Mouse (Mus musculus): Measurements from ENCODE around the gene Fsip1. TPM values are rescaled to one million over a fixed set of nuclear protein-coding genes. Genes with fewer than 3 reads are reported as not detected.
"Not testable (repeated sequence)": the region's sequence is repeated elsewhere in the genome, so short reads cannot be mapped to it uniquely, and the experiment has no call there.

Gene Fsip1
- total RNA-seq, 2 experiments from 2014 or later = 0.23 TPM; not detected in 1

GRCm38 (mm10) chr2:118174558-118175383 is 82.0 kb downstream of the Fsip1 start:
- no peak for DNase-seq

GRCm38 (mm10) chr2:118168225-118168624 is 88.5 kb downstream of the Fsip1 start:
- no peak for DNase-seq

- DNase-seq = no peak
Observed at GRCm38 (mm10) chr2:118167731-118168130, 89.0 kb downstream of the Fsip1 start.

- DNase-seq = no peak
Observed at GRCm38 (mm10) chr2:118165691-118166090, 91.1 kb downstream of the Fsip1 start.

- no peak for DNase-seq
Observed at GRCm38 (mm10) chr2:118164137-118164536, 92.6 kb downstream of the Fsip1 start.

- no peak for DNase-seq
Observed at GRCm38 (mm10) chr2:118162486-118162885, 94.3 kb downstream of the Fsip1 start.

GRCm38 (mm10) chr2:118160991-118161390 is 95.8 kb downstream of the Fsip1 start:
- no peak for DNase-seq

- no peak for DNase-seq
Observed at GRCm38 (mm10) chr2:118160547-118160946, 96.2 kb downstream of the Fsip1 start.

GRCm38 (mm10) chr2:118159126-118159525 is 97.6 kb downstream of the Fsip1 start:
- no peak for DNase-seq

- DNase-seq = no peak
Observed at GRCm38 (mm10) chr2:118158095-118158494, 98.7 kb downstream of the Fsip1 start.

GRCm38 (mm10) chr2:118149855-118150563 is 106.8 kb downstream of the Fsip1 start:
- peak; percentile 88 for DNase-seq

- DNase-seq = no peak
Observed at GRCm38 (mm10) chr2:118148321-118149142, 108.2 kb downstream of the Fsip1 start.

- DNase-seq = not testable (repeated sequence)
Observed at GRCm38 (mm10) chr2:118147749-118148148, 109.0 kb downstream of the Fsip1 start.

GRCm38 (mm10) chr2:118141651-118142050 is 115.1 kb downstream of the Fsip1 start:
- DNase-seq = no peak

GRCm38 (mm10) chr2:118139261-118139660 is 117.5 kb downstream of the Fsip1 start:
- DNase-seq = no peak

- no peak for DNase-seq
Observed at GRCm38 (mm10) chr2:118137776-118138175, 119.0 kb downstream of the Fsip1 start.

- DNase-seq = no peak
Observed at GRCm38 (mm10) chr2:118137071-118137470, 119.7 kb downstream of the Fsip1 start.

GRCm38 (mm10) chr2:118128313-118128712 is 128.5 kb downstream of the Fsip1 start:
- DNase-seq = no peak

- DNase-seq = no peak
Observed at GRCm38 (mm10) chr2:118127516-118128288, 129.1 kb downstream of the Fsip1 start.

GRCm38 (mm10) chr2:118125943-118126470 is 130.8 kb downstream of the Fsip1 start:
- no peak for DNase-seq

GRCm38 (mm10) chr2:118125211-118125939 is 131.4 kb downstream of the Fsip1 start:
- no peak for DNase-seq
